Mouse (Mus musculus) leukemia stem cell, adult 10-12 weeks (primary cell): Measurements from ENCODE around the gene Hist2h2aa2. TPM values are rescaled to one million over a fixed set of nuclear protein-coding genes. Genes with fewer than 3 reads are reported as not detected.

Experiments used
- polyA plus RNA-seq: library from polyadenylated mRNA; stranded (reverse); fragments of >175 nt; gene quantifications from 2 replicates; pipeline ENCODE4 v1.2.3, GENCODE M21; 2012; ENCODE audit warnings: low replicate concordance

The Hist2h2aa2 gene
- polyA plus RNA-seq: 29.7 and 84.3 TPM in 2 replicates

GRCm38 (mm10) chr3:96239949-96240798, at the start of gene Hist2h2aa2:
Gene Hist2h2aa2, minus strand, starts transcription at chr3:96240276.

GRCm38 (mm10) chr3:96269511-96270474, 29.7 kb upstream of the Hist2h2aa2 start, which contains the start of gene Hist2h2bb:
Gene Hist2h2bb, plus strand, starts transcription at chr3:96269752.

GRCm38 (mm10) chr3:96268051-96268775, 28.1 kb upstream of the Hist2h2aa2 start, which contains the start of gene Hist2h3b:
Gene Hist2h3b, plus strand, starts transcription at chr3:96268654.

DNA sequence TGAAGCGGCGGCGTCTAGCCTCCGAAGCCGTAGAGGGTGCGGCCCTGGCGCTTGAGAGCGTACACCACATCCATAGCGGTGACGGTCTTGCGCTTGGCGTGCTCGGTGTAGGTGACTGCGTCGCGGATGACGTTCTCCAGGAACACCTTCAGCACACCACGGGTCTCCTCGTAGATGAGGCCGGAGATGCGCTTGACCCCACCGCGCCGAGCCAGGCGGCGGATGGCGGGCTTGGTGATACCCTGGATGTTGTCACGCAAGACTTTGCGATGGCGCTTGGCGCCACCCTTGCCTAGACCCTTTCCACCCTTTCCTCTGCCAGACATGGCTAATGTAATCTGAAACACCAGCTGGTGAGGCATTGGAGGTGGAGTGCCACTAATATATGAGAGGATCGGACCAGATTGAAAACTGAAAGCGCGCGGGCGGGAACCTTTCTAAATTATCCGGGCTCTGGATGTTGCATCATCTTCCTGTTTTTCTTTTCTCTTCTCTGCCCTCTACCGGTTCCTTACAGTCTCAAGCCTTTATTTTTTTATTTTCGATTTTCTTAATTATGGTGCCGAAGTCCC, 23.0 kb upstream of the Hist2h2aa2 start, which contains the start of gene Hist2h4:
TSS of gene Hist2h4 (minus strand) at position 333 of the 572 bp plus-strand sequence.

DNA sequence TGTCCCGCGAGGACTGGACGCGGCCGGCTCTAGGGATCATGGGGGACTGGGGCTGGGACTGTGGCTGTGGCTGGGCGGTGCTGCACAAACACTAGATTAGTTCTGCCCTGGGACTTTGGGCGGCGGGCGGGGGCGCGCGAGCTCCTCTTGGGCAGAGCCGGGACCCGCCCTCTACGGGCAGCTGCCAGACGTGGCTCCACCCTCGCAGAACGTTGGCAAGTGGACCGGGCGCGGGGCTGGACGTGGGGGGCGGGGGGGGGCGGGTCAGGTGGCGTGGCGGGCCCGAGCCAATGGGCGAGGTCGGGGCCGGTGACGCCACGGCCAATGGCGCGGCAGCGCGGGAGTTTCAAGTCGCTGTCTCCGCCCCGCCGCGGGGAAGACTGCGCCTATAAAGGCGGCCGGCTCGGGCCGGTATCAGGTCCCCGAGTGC, 6.4 kb upstream of the Hist2h2aa2 start, which contains the start of gene Hist2h3c1:
TSS of gene Hist2h3c1 (plus strand) at position 259 of the 430 bp plus-strand sequence.

GRCm38 (mm10) chr3:96245003-96245886, 5.2 kb upstream of the Hist2h2aa2 start, which contains the start of gene Hist2h2aa1:
Gene Hist2h2aa1, plus strand, starts transcription at chr3:96245497.

DNA sequence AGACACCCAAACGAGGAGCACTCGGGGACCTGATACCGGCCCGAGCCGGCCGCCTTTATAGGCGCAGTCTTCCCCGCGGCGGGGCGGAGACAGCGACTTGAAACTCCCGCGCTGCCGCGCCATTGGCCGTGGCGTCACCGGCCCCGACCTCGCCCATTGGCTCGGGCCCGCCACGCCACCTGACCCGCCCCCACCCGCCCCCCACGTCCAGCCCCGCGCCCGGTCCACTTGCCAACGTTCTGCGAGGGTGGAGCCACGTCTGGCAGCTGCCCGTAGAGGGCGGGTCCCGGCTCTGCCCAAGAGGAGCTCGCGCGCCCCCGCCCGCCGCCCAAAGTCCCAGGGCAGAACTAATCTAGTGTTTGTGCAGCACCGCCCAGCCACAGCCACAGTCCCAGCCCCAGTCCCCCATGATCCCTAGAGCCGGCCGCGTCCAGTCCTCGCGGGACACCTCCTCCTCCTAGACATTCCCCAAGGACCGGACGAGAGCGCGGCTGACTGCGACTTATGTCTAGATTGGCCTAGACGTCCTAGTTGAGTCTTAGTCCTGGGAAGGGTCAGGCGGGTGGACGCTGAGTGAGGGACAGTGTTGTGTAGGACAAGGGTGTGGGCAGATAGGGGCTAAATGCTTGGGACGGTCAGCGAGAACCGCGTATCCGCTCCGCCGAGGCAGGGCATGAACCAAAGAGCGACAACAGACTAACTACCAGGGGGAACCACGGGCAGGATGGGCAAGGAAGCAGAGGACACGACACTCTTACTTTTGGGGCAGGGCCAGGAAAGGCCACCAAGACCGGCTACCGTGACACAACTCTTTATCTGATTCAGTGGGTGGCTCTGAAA, 902 bp downstream of the Hist2h2aa2 start, which contains the start of gene Hist2h3c2:
TSS of gene Hist2h3c2 (minus strand) at position 174 of the 840 bp plus-strand sequence.

DNA sequence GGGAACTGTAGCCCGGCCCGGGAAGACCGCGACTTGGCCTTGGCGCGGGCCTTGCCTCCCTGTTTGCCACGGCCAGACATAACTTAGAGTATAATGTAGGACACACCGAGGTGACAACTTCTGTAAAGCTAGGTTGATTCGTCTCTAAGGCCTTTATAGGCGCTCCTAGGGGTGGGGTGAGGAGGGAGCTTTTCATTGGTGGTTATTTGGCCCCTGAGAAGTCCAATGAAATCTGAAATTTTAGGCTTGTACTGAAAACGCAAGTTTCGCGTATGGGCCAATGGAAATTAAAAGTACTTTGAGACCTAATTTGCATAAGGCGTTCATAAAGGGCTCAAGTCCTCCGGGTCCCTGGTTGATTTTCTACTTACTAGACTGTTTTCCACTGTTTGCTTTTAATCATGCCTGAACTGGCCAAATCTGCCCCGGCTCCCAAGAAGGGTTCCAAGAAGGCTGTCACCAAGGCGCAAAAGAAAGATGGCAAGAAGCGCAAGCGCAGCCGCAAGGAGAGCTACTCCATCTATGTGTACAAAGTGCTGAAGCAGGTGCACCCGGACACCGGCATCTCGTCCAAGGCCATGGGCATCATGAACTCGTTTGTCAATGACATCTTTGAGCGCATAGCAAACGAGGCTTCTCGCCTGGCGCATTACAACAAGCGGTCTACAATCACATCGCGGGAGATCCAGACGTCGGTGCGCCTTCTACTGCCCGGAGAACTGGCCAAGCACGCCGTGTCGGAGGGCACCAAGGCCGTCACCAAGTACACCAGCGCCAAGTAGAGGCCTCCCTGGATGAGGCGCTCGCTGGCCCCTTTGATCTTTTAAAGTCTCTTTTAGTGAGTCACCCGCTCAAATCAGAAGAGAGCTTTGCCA, 19.1 kb downstream of the Hist2h2aa2 start, which contains the start of the genes Hist2h2ac and Hist2h2be:
TSS of gene Hist2h2ac (minus strand) at position 116 of the 875 bp plus-strand sequence.
TSS of gene Hist2h2be (plus strand) at position 355 of the 875 bp plus-strand sequence.

DNA sequence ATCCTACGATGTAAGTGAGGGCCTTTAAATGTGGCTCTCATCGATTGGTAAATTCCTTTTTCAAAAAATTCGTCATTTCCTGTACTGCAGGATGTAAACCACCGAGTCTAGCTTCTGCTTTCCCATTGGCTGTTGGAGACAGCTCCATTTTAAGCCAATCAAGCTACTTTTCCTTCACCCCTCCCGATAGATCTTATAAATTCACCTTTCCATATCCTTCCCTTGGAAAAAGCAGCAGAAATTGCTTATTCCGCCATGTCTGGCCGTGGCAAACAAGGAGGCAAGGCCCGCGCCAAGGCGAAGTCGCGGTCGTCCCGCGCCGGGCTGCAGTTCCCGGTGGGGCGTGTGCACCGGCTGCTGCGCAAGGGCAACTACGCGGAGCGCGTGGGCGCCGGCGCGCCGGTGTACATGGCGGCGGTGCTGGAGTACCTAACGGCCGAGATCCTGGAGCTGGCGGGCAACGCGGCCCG, 20.4 kb downstream of the Hist2h2aa2 start, which contains the start of the genes Bola1 and Hist2h2ab:
TSS of gene Bola1 (minus strand) at position 49 of the 470 bp plus-strand sequence.
TSS of gene Hist2h2ab (plus strand) at position 205 of the 470 bp plus-strand sequence.

Other genes starting within 250 kb of the Hist2h2aa2 start
- gene Plekho1, start 244.3 kb downstream of the Hist2h2aa2 start, polyA plus RNA-seq: 85.7 and 240 TPM in 2 replicates
- 4.6 and 7.9 TPM in 2 replicates for gene Vps45, start 181.8 kb downstream of the Hist2h2aa2 start, polyA plus RNA-seq
- 10.2 and 10.8 TPM in 2 replicates for gene Otud7b, start 135.7 kb downstream of the Hist2h2aa2 start, polyA plus RNA-seq
- gene Mtmr11, start 78.3 kb downstream of the Hist2h2aa2 start, polyA plus RNA-seq: 0.05 TPM in 1 of 2 replicates, not detected in the other
- gene Sf3b4, start 67.9 kb downstream of the Hist2h2aa2 start, polyA plus RNA-seq: 1,248 and 1,630 TPM in 2 replicates
- 0.30 and 0.48 TPM in 2 replicates for gene Sv2a, start 59.1 kb downstream of the Hist2h2aa2 start, polyA plus RNA-seq
- gene Bola1, start 20.6 kb downstream of the Hist2h2aa2 start, polyA plus RNA-seq: 39.2 and 106 TPM in 2 replicates
- 1.3 TPM in 1 of 2 replicates, not detected in the other for gene Hist2h2ab, start 20.4 kb downstream of the Hist2h2aa2 start, polyA plus RNA-seq
- gene Hist2h2ac, start 19.4 kb downstream of the Hist2h2aa2 start, polyA plus RNA-seq: 8.5 and 10.0 TPM in 2 replicates
- 0.61 and 1.7 TPM in 2 replicates for gene Hist2h2be, start 19.2 kb downstream of the Hist2h2aa2 start, polyA plus RNA-seq
- gene Hist2h3c2, start 1.1 kb downstream of the Hist2h2aa2 start, polyA plus RNA-seq: 71.6 and 90.2 TPM in 2 replicates
- 4.9 and 17.3 TPM in 2 replicates for gene Hist2h2aa1, start 5.2 kb upstream of the Hist2h2aa2 start, polyA plus RNA-seq
- gene Hist2h3c1, start 6.4 kb upstream of the Hist2h2aa2 start, polyA plus RNA-seq: not detected in 2 replicates
- gene Hist2h4, start 23.0 kb upstream of the Hist2h2aa2 start, polyA plus RNA-seq: 5.5 and 6.0 TPM in 2 replicates
- 114 and 122 TPM in 2 replicates for gene Hist2h3b, start 28.4 kb upstream of the Hist2h2aa2 start, polyA plus RNA-seq
- 0.65 and 5.5 TPM in 2 replicates for gene Hist2h2bb, start 29.5 kb upstream of the Hist2h2aa2 start, polyA plus RNA-seq
- gene Fcgr1, start 53.7 kb upstream of the Hist2h2aa2 start, polyA plus RNA-seq: 0.43 and 0.52 TPM in 2 replicates
- gene BC107364, start 212.0 kb upstream of the Hist2h2aa2 start, polyA plus RNA-seq: not detected in 2 replicates